Mouse (Mus musculus) liver, embryonic 12.5 days (tissue): ENCODE data around the gene Togaram1. TPM values are rescaled to one million over a fixed set of nuclear protein-coding genes. Genes with fewer than 3 reads are reported as not detected.

Source experiments
- ATAC-seq: fragments of 200-750 bp; cut with Nextera tagmentation; 2 replicates; pipeline ENCODE4 v1.8.0; 2017; ENCODE audit warnings: moderate number of reproducible peaks, mild to moderate bottlenecking, moderate library complexity
- H3K27ac ChIP-seq: fragments of 300-500 bp; sonication (generic); 2 replicates; pipeline ENCODE4 v1.5.1; 2016; ENCODE audit warnings: mild to moderate bottlenecking
- H3K27me3 ChIP-seq: fragments of 300-500 bp; sonication (generic); replicated peaks from 2 replicates; pipeline ENCODE4 v1.6.1; 2016; ENCODE audit warnings: mild to moderate bottlenecking, moderate library complexity
- H3K36me3 ChIP-seq: fragments of 300-500 bp; sonication (generic); 2 replicates; pipeline ENCODE4 v1.6.1; 2016; ENCODE audit warnings: mild to moderate bottlenecking, moderate library complexity
- H3K4me1 ChIP-seq: fragments of 300-500 bp; sonication (generic); 2 replicates; pipeline ENCODE4 v1.6.1; 2016
- H3K4me2 ChIP-seq: fragments of 300-500 bp; sonication (generic); 2 replicates; pipeline ENCODE4 v1.6.1; 2016; ENCODE audit warnings: mild to moderate bottlenecking, moderate library complexity
- H3K4me3 ChIP-seq: fragments of 300-500 bp; sonication (generic); 2 replicates; pipeline ENCODE4 v1.5.1; 2016; ENCODE audit warnings: mild to moderate bottlenecking, moderate library complexity
- H3K9ac ChIP-seq: fragments of 300-500 bp; sonication (generic); 2 replicates; pipeline ENCODE4 v1.6.1; 2016; ENCODE audit warnings: mild to moderate bottlenecking, moderate library complexity
- H3K9me3 ChIP-seq: fragments of 300-500 bp; sonication (generic); replicated peaks from 2 replicates; pipeline ENCODE4 v1.6.1; 2016; ENCODE audit warnings: mild to moderate bottlenecking, moderate library complexity
- WGBS: fragments of 180-500 bp; shearing (Covaris S2); methylation state at CpG from one replicate; pipeline ENCODE4 v1.1.7; 2016; ENCODE audit not compliant: insufficient replicate concordance; 5-methylcytosine and 5-hydroxymethylcytosine counted together
- polyA plus RNA-seq: library from polyadenylated mRNA; unstranded; fragments of >200 nt; fragmentation: Nextera tagmentation; extraction: Ambion mirVana; gene quantifications from 2 replicates; pipeline ENCODE4 v1.2.1, GENCODE M21; 2016

Togaram1 gene
- polyA plus RNA-seq, 1 experiment from 2014 or later: 15.4 TPM

GRCm38 (mm10) chr12:65065241-65065640, 99.6 kb downstream of the Togaram1 start:
- no peak overlapping the region for H3K27ac ChIP-seq
- WGBS: 30% methylated on average over 2 of the region's 2 CpGs
- peaks cover 81% of the 10 kb centered on the region for H3K36me3 ChIP-seq
- no peaks in the 10 kb centered on the region for H3K9me3 ChIP-seq
- H3K4me3 ChIP-seq: no peak overlapping the region
- no peaks in the 10 kb centered on the region for H3K4me1 ChIP-seq
- H3K27me3 ChIP-seq: no peaks in the 10 kb centered on the region
- ATAC-seq: no peak
- no peak overlapping the region for H3K4me2 ChIP-seq
- H3K9ac ChIP-seq: no peak overlapping the region

DNA sequence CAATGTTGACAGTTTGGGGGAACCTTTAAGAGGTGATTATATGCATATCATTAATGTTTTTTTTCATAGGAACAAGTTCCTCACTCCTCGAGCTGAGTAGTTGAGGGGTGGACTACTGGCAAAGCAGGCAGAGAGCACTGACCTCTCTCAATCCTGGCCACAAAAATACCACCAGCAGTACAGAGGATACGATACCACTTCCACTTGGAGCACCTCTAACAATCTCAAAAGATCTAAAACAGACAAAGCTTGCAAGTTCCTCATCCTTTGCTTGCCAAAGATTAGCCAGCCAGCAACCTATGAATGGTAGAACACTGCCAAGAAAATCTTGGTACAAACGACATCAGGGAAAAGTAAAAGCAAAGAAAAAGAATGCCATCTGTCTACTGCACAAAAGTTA, 100.6 kb downstream of the Togaram1 start:
- ATAC-seq: no peak
- Histone ChIP-seq H3K27ac (no peak overlapping the region), H3K4me2 (no peak overlapping the region), H3K9me3 (no peaks in the 10 kb centered on the region), H3K36me3 (peaks cover 71% of the 10 kb centered on the region), H3K4me1 (0 out of 2 replicates have a peak, but pooled peaks cover 2% of the 10 kb centered on the region), H3K4me3 (no peak overlapping the region), H3K27me3 (no peaks in the 10 kb centered on the region), H3K9ac (no peak overlapping the region)
- WGBS: 35% methylated on average over 3 of the region's 3 CpGs

- ATAC-seq: no peak
- H3K4me2 ChIP-seq: no peak overlapping the region
- no peak overlapping the region for H3K9ac ChIP-seq
- H3K36me3 ChIP-seq: peaks cover 57% of the 10 kb centered on the region
- no peak overlapping the region for H3K27ac ChIP-seq
- WGBS: 66% methylated on average over 4 of the region's 4 CpGs
- no peaks in the 10 kb centered on the region for H3K27me3 ChIP-seq
- H3K4me3 ChIP-seq: no peak overlapping the region
- H3K4me1 ChIP-seq: peaks cover 16% of the 10 kb centered on the region
- H3K9me3 ChIP-seq: no peaks in the 10 kb centered on the region
Observed at GRCm38 (mm10) chr12:65068409-65068808, 102.8 kb downstream of the Togaram1 start.

Other genes starting within 250 kb of the Togaram1 start
- 0.77 and 1.0 TPM in 2 replicates for gene Gm527, start 47.9 kb upstream of the Togaram1 start, polyA plus RNA-seq
- gene Klhl28, start 270 bp upstream of the Togaram1 start, polyA plus RNA-seq: 3.3 and 4.0 TPM in 2 replicates
- gene Prpf39, start 70.5 kb downstream of the Togaram1 start, polyA plus RNA-seq: 29.1 and 30.2 TPM in 2 replicates
- 226 and 234 TPM in 2 replicates for gene Fkbp3, start 108.2 kb downstream of the Togaram1 start, polyA plus RNA-seq
- 10.5 TPM in 2 replicates for gene Fancm, start 109.8 kb downstream of the Togaram1 start, polyA plus RNA-seq
- gene Mis18bp1, start 206.8 kb downstream of the Togaram1 start, polyA plus RNA-seq: 43.4 and 46.1 TPM in 2 replicates